Mouse (Mus musculus) retina, postnatal 7 days (tissue): ENCODE measurements around the gene Zfp719.

Source experiments
- DNase-seq: peaks from one replicate; pipeline ENCODE4 v3.0.0-alpha.2; 2012; ENCODE audit warnings: low read depth, low spot score

Gene Zfp719

DNA sequence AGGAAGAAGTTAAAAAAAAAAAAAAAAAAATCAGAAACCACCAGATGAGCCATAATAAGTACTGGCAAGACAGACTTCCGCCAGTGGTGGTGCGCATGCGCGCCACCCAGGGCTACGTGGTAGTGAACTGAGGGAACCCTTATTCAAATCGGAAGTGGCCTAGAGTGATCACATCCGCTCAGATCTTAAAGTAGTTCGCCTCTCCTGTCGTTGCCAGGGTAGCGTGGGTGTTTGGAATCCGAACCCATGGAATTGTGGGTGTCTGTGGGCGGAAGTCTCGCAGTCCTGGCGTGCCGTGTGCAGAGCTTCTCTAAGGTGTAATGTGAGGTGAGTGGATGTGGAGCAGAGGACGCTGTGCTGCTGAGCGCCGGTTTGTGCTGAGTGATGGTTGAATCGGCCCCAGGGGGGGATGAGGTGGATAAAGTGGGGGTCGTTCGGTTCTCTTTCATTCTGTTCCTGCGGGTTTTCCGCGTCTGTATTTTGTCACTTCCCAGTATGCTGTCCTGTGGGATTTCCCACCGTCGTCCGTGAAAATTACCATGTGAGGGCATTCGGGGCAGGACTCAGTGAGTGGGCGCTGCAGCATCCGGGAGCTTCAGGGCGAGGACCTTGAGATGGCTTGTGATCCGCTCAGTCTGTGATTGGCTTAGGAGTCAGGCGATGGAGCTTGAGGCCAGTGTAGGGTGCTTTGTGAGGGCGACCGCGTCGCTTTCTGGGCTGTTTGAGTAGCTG is at the start of gene Zfp719:
Gene Zfp719, plus strand, starts transcription at position 171 of the 732 bp plus-strand sequence.
- peak; percentile 89 for DNase-seq

DNA sequence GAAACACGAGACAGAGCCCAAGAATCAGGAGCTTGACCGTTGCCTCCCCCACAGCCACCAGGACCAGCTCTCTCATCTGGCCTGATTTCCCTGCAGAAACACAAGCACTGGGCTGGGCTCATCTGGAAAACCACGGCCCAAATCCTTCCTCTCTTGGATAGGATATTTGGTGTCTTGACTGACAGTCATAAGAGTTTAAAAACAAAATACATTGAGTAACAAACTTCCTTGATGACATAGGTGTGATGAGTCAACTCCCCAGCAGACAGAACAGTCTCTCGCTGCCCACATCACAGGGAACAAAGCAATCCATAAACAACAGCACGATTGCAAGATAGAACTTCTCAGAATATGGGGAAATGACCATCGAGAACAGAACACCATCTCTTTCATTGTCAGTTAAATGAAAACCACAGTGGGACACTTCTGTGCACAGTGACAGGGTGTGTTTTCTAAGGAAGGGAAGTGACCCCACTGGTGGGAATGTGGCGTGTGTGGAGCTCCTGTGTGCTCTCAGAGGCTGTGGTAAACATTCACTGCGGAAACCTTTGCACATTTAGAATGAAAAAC is 49.1 kb upstream of the Zfp719 start:
- DNase-seq, result no peak

DNA sequence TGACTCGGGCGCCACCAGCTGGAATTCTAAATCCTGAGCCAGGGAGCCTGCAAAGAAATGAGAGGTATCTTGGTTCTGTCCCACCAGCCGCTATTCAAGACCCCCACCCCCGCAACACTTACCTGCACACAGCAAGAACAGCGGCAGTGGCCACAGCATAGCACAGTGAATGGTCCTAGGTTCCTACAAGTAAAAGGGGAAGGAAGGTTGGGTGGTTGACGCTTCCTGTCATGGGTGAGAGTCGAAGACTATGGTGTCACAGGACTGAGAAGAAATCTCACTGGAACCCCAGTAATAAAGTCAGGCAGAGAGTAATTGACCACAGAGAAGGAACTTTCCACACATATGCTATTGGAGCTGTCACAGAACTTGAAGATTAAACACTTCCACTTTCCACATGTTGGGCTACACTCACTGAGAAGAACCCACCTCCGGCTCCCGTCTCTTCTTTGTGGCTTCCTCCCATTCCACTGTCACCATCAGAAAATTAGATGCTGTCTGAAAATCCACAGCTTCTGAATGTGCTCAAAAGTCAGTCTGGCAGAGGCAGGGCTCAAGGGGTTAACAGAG is 46.4 kb upstream of the Zfp719 start:
- DNase-seq, result no peak

DNA sequence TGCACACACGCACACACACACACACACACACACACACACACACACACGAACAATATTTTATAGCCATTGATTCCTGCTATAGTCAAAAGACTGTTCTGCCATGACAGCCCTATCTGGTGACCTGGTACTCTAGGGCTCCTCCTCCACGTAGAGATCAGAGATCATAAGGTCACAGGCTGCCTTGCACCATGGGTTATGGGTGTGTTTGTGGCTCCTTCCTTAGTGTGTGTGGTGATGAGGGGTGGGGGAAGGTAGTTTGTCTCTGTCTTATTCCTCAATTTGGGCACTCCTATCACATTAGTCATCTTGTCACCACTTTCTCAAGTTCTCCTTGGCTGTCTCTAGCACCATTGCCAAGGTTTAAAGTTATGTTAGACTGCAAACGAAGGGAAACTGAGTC is 40.9 kb upstream of the Zfp719 start:
- no peak for DNase-seq

DNA sequence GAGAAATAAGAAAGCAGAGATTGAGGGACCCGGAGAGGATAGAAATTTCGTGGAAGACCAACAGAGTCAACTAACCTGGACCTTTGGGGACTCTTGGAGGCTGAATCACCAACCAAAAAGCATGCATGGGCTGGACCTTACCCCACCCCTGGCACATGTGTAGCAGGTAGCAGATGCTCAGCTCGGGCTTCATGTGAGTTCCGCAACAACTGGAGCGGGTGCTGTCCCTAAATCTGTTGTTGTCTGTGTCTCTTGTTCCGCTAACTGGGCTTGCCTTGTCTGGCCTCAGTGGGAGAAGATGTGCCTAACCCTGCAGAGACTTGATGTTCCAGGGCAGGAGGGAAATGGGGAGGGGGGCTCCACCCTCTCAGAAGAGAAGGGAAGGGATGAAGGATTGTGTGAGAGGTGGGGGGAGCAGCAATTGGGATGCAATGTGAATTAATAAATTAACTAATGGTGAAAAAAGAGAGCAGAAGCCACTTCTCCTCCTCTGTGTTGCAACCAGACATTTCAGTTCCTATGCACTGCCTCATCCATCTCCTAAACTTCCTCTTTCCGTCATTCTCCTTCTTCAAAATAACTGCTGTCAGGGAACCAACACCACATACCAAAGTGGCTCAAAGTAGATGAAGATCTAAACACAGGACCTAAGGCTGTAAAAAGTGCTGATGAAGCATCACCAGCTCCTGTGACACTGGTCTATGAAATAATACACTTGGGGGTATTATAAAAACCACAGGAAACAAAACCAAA is 35.0 kb upstream of the Zfp719 start, which contains the start of gene Cd33:
Gene Cd33, minus strand, starts transcription at position 204 of the 753 bp plus-strand sequence.
- DNase-seq, result no peak

DNA sequence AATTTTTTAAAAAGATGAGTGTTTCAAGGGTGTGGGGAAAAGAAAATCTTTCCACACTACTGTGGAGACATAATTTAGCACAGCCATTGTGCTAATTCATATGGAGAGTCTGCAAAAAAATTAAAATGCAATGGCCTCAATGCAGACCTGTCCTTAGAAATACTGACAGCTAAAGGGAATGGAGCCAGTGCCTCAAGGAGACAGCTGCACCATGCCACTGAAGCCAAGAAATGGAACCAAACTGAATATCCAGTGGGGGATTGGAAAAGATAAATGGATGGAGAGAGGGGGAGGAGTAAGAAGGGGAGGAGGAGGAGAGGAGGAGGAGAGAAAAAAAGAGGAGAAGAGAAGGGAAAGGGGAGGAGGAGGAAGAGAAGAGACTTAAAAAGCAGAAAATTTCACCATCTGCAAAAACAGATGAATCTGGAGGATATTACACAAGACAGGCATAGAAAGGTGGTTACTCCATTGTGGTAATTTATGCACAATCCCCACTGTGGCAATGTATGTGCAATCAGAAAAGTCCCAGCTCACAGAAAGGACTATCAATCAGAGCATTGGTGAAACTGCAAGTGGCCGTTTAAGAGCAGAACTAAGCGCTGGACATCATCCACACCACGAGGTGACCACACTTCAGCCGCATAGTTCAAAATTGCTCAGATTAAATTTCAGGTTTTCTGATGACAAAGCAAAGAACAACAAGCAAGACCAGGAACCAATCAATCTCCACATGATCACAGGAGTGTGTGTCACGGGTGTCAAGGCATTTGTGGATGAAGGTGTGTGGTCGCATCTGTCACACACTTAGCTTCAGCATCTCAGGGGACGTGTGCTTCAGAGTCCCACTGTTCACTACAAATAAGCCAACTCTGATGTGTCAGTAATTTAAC is 33.5 kb upstream of the Zfp719 start:
- no peak for DNase-seq

DNA sequence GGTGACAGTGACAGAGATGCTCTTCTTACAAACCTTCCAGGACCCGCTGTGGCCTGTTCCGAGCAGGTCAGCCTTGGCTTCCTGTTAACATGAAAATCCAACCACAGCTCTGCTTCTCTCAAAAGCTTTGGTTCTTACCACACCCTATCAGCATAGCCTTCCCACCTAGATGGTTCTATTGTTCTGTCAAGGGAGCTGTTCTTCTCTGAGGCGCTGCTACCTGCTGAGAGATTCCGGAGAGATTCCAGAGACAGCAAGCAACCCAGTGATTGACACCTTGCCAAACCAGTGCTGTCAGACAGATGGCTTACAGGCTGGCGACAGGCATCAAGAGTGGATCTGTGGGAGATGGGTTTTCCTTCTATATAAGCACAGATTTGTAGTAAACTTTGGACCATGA is 31.7 kb upstream of the Zfp719 start:
- DNase-seq, result no peak

DNA sequence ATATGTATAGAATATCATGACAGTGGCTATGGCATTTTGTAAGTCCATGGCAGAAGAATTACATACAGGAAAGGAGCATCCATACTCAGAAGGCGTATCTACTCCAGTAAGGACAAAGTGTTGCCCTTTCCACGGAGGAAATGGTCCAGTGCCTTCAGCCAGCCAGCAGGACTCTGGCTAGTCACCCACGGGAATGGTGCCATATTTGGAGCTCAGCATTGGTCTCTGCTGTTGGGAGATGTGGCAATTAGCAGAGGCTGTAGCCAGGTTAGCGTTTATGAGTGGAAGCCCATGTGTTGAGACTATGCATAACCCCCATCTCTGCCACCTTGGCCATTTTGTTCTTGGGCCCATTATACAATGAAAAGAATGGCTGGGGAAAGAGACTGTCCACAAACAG is 31.2 kb upstream of the Zfp719 start:
- DNase-seq, result no peak

DNA sequence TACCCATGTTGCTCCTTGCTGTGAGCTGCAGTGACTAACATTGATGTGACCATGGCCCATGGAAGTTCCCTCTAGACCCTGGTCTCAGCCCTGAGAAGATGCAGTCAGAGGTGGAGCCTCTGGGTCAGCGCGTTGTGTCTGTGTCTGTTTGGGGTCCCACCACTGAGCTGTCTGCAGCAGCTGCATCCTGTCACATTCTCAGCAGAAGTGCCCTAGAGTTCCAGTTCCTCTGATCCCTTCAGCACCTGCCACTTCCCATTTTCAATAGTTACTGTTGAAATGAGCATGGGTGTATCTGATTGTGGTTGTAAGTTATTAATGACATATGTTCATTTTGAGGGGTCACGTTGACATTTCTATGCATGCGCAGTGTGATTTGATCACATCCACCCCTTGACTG is 26.3 kb upstream of the Zfp719 start:
- no peak for DNase-seq

DNA sequence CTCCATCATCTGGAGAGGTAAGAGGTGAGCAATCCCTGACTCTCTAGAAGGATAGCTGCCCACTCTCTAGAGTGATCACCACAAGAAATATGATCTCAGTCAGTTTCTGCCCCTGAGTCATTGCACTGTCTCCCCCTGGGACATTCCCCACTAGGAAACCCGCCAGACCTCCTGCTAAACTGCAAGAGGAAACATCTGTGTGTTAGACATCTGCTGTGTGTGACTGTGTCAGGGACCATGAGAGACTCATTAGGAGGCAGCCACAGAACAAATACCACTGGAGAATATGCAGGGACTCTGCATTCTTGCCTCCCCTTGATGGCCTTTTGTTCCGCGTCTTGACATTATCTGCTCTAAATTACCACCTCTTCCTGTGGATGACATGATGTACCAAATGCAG is 24.9 kb upstream of the Zfp719 start:
- no peak for DNase-seq

DNA sequence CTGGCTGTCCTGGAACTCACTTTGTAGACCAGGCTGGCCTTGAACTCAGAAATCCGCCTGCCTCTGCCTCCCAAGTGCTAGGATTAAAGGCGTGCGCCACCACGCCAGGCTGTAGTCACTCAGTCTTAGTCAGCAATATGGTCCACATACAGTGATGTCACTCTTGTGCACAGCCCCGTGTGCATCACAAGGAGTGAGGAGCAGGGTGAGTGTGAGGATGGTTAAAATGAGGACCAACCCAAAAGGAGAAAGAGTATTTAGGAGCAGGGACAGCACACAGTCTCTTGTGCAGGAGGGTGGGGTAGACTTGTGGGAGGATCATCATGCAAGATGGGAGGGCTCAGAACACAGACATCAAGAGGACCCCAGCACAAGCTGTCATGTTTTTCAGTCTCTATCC is 24.1 kb upstream of the Zfp719 start:
- no peak for DNase-seq

DNA sequence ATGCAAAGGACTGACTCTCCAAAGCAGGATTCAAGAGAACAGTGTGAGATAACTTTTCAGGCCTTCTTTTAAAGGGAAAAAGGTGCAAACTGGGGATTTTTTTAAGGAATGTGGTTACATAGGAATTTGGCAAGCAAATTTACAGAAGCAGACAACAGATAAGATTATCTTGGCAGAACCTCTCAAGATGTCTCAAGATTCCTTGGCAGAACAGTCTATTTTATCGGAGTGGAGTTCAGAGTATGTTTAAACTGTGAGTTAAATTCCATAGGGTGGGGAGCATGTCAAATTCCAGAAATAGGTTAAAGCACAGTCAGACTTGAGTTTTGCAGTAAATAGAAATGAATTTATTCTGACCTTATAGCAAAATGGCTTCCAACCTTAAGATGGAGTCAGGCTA is 22.5 kb upstream of the Zfp719 start:
- DNase-seq, result no peak

DNA sequence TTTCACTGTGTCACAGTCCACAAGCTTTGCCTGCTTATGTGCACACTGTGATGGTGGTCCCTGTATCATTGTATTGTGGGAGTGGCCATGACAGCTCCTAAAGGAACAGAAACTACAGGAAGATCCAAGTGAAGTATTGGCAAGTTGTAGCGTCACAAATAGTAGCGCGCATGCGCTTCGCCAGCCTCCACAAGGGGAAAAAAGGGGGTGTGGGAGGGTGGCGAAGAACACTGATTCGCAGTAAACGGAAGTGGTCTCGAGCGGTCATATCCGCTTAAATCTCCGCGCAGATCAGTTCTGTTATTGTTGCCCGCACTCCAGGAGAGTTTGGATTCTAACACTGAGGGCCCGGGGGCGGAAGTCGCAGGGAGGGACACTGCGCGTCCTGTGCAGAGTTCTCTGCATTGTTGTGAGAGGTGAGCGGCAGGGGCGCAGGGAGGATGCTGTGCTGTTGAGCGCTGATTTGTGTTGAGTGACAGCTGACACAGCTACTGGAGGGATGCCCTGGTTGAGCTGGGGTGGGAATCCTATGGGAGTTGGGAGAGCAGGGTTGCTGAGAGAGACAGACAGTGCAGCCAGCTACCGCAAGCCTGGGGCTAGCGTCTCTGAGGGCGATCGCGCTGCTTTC is 17.3 kb upstream of the Zfp719 start, which contains the start of gene Zfp658:
Gene Zfp658, plus strand, starts transcription at position 251 of the 628 bp plus-strand sequence.
- DNase-seq, result peak; percentile 84

DNA sequence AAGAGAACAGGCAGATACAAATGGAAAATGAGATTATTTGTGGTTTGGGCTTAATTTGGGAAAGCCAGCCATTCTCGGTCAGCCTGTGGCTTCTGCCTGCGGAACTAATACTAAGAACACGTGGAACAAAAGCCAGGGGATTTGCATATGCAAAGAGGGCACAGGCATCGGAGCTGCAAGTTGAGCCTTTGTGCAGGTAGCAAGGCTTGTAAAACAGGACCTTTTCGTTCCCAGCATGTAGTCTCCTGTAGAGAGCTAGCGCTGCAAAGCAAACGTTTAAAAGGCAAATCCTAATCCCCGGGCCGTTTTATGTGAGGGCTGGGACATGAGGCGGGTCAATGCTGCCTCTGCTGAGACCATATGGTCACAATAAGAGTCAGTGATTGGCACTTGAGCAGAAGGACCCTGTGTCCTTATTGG is 16.7 kb upstream of the Zfp719 start:
- peak; percentile 30 for DNase-seq

DNA sequence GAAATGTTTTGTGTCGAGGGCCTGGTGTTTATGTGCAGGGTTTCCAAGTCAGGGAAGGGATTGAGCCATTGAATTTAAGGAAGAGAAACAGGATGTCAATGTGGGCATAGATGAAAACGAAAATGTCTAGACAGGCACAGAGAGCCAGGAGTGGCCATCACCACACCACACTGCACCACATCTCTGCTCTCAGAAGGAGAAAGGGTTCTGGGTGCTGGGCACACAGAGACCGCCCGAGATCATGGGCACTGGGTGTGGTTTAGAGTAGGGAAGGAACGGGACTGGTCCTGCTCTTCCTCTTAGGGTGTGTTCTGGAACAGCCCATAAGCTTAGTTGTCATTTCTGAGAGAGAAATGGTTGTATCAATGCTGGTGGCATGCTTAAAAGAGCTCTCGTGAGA is 16.1 kb upstream of the Zfp719 start:
- DNase-seq, result no peak

DNA sequence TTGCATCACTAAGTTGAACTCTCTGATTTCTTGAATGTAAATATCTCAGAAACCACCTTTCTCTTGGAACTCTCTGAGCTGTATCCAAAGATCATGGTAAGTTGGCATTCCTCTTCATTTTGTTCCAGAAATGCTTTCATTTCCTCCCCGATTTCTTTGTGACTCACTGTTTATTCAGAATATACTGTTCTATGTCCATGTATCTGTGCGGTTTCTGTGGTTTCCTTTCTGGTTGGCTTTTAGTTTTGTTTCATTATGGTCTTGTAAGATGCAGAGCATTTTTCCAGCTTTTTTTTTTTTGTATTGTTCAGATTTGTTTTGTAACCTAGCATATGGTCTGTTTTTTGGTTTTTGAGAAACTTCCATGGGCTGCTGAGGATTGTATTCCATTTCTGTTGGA is 8.2 kb upstream of the Zfp719 start:
- DNase-seq, result no peak

DNA sequence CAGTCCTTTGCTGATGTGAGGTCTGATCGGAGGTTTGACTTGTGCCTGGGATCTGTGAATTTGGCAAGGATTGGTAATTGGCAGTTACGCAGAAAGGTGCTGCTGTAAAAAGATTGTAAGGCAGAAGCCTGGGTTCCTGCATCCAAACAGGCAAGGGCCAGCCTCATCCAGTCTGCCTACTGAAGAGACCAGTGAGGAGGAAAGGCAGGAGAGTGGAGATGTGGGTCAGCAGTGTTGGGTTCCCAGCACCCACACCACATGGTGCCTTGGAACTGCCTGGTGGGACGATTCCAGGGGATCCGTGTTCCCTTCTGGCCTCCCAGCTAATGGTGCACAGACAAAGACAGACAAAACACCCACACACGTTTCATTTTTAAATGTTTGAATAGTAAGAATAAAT is 1.1 kb downstream of the Zfp719 start:
- no peak for DNase-seq

DNA sequence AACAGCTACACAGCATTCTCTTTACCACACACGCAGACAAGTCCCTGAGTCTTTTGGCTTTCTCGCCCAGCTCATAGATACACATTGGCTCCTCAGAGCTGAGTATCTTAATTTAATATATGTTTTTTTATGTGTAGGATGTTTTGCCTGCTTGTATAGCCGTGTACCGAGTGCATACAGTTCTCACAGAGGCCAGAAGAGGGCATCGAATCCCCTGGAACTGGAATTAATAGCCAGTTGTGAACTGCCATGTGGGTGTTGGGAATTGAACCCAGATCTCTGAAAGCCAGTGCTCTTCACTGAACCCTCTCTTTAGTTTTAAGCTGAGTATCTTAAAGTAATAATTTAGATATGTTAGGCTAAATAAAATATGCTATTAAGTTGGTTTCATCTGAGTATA is 5.4 kb downstream of the Zfp719 start:
- no peak for DNase-seq

DNA sequence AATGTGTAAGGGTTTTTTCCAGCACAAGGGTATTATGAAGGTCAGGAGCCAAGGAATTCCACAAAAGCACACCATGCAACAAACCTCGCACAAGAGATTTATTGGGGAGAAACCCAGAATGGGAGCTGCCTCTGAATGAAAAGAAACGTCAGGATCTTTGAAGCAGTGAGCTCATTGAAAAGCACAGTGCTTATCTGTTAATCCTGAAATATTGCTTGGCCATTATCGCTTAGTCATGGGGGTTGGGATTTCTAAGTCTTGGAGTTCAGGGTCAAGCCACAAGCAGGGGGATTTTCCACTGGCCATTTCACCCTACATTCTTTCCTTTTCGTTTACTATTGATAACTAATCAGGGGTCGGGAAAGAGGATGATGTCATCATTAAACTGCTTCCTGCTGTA is 22.5 kb downstream of the Zfp719 start:
- DNase-seq, result no peak

DNA sequence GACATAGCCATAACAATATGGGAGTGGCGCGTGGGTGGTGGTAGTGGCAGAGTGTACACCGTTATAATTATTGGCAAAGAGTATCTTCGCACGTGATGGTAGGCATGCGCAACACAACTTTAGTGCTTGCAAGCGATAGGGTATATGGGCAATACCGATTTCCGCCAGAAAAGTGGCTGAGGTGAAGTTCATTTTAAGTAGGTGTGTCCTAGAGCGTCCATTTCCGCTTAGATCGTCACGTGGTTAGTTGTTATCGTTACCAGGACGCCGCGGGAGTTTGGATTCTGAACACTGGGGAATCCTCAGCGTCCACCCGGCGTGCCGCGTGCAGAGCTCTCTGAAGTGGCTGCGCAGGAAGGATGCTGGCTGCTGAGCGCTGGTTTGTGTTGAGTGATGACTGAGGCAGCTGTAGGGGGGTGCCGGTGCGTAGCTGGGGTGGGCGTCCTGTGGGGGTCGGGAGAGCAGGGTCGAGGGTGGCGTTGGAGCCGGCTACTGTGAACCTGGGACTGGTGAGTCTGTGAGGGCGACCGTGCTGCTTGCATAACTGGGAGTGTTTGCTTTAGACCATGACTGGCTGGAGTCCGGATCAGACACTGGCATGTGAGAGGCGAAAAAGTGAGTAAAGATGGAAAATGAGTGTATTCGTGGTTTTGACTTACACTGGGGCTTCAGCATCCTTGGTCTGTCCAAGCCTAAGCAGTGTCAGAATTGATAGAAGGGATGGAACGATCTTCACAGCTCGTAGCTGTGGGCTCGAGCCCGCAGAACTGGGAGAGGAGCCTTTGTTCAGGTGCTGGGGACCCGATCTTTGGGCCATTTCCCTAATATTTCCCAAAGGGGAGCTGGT is 27.7 kb downstream of the Zfp719 start, which contains the start of gene Zfp819:
Gene Zfp819, plus strand, starts transcription at position 274 of the 847 bp plus-strand sequence.
- DNase-seq, result peak; percentile 44
